Mouse (Mus musculus): Measurements from ENCODE around the gene Phf11d. TPM values are rescaled to one million over a fixed set of nuclear protein-coding genes. Genes with fewer than 3 reads are reported as not detected.

Phf11d gene
- 7.1 TPM for polyA plus RNA-seq (2017; shearing (Covaris generic))

DNA sequence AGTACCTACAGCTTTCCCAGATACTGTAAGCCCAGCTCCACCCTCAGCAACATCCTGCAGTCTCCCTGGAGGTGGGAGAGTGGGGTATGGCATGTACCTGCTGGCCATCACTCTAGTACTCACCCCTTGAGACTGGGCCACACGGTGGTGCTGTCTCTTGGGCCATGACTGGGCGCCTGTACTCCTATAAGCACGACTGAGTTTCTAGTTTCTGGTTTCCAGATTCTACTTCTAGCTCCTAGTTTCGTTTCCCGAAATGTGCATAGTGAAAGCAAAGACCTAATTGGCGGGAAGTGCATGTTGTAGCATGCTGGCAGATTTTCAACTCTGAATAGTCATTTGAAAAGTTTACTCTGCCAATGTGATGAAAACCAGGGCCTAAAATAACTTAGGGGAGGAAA lies at the start of gene Phf11d:
Phf11d (minus strand) TSS at position 227 of the 401 bp plus-strand sequence.

DNA sequence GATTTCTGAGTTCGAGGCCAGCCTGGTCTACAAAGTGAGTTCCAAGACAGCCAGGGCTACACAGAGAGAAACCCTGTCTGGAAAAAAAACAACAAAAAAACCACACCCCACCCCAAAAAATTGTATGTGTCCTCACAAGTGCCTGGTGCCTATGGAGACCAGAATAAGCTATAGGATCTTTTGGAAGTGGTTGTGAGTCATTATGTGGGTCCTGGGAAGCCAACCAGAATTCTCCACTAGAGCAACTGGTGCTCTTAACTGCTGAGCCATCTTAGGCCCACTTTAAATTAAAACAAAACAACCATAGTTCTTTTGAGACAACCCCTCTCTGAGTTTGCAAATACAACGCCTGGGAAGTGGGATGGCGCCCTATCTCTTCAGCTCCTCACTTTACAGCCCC lies 30.0 kb upstream of the Phf11d start, which contains the start of gene Phf11c:
Phf11c (minus strand) TSS at position 101 of the 400 bp plus-strand sequence.

DNA sequence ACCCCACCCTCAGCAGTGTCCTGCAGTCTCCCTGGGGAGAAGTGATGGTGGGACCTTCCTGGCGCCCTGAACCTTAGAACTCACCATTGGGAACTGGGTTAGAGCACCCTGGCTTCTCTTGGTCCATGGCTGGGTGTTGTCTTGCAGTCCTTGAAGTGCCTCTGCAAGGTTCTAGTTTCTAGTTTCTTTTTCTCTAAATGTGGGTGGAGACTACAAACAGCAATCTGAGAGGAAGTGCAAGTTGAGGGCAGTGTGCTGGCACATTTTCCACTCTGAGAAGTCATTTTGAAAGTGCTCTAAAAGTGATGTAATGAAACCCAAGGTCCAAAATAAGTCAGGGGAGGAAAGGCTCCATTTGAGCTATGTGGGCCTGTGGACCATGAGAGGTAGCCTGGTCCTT lies 24.1 kb downstream of the Phf11d start, which contains the start of gene Phf11b:
Phf11b (minus strand) TSS at position 163 of the 400 bp plus-strand sequence.

Other genes with a start within 250 kb of the Phf11d start
- gene 1700129C05Rik, start 222.6 kb downstream of the Phf11d start, polyA plus RNA-seq (2017; shearing (Covaris generic)): not detected
- gene Gm5142, start 186.7 kb downstream of the Phf11d start, polyA plus RNA-seq (2017; shearing (Covaris generic)): not detected
- gene Rcbtb1, start 164.3 kb downstream of the Phf11d start, polyA plus RNA-seq (2017; shearing (Covaris generic)): 53.3 TPM
- 3.1 TPM for gene Gm6904, start 105.3 kb downstream of the Phf11d start, polyA plus RNA-seq (2017; shearing (Covaris generic))
- 13.5 TPM for gene Phf11a, start 67.9 kb downstream of the Phf11d start, polyA plus RNA-seq (2017; shearing (Covaris generic))
- 83.3 TPM for gene Phf11b, start 24.1 kb downstream of the Phf11d start, polyA plus RNA-seq (2017; shearing (Covaris generic))
- gene Phf11c, start 29.9 kb upstream of the Phf11d start, polyA plus RNA-seq (2017; shearing (Covaris generic)): 6.3 TPM
- 23.3 TPM for gene Setdb2, start 75.4 kb upstream of the Phf11d start, polyA plus RNA-seq (2017; shearing (Covaris generic))
- 53.2 TPM for gene Cab39l, start 75.5 kb upstream of the Phf11d start, polyA plus RNA-seq (2017; shearing (Covaris generic))
- gene Cdadc1, start 232.5 kb upstream of the Phf11d start, polyA plus RNA-seq (2017; shearing (Covaris generic)): 29.1 TPM

Data from effector memory CD4-positive, alpha-beta T cell, adult 5 months (primary cell).